Mouse (Mus musculus) hindbrain, embryonic 16.5 days (tissue): Measurements from ENCODE around the gene Serpinf2. TPM values are rescaled to one million over a fixed set of nuclear protein-coding genes. Genes with fewer than 3 reads are reported as not detected.

Experiments
- ATAC-seq: fragments of 200-750 bp; cut with Nextera tagmentation; 2 replicates; pipeline ENCODE4 v1.8.0; 2017; ENCODE audit warnings: moderate TSS enrichment, moderate library complexity
- H3K27ac ChIP-seq: fragments of 300-500 bp; sonication (generic); 2 replicates; pipeline ENCODE4 v1.5.1; 2014; ENCODE audit warnings: low read depth, mild to moderate bottlenecking, control low read depth, low read length, moderate library complexity
- H3K27me3 ChIP-seq: fragments of 300-500 bp; sonication (generic); replicated peaks from 2 replicates; pipeline ENCODE4 v1.6.1; 2014; ENCODE audit warnings: low read length; ENCODE audit not compliant: control insufficient read depth, insufficient read depth
- H3K36me3 ChIP-seq: fragments of 300-500 bp; sonication (generic); 2 replicates; pipeline ENCODE4 v1.6.1; 2014; ENCODE audit warnings: mild to moderate bottlenecking, low read length, moderate library complexity, mixed read lengths; ENCODE audit not compliant: control insufficient read depth, insufficient read depth
- H3K4me1 ChIP-seq: fragments of 300-500 bp; sonication (generic); 2 replicates; pipeline ENCODE4 v1.6.1; 2014; ENCODE audit warnings: low read depth, low read length; ENCODE audit not compliant: control insufficient read depth, insufficient read depth
- H3K4me2 ChIP-seq: fragments of 300-500 bp; sonication (generic); 2 replicates; pipeline ENCODE4 v1.6.1; 2014; ENCODE audit warnings: mild to moderate bottlenecking, low read length, control low read depth, moderate library complexity
- H3K4me3 ChIP-seq: fragments of 300-500 bp; sonication (generic); 2 replicates; pipeline ENCODE4 v1.5.1; 2014; ENCODE audit warnings: mild to moderate bottlenecking, low read length, control low read depth, moderate library complexity
- H3K9ac ChIP-seq: fragments of 300-500 bp; sonication (generic); 2 replicates; pipeline ENCODE4 v1.6.1; 2014; ENCODE audit warnings: low read depth, mild to moderate bottlenecking, control low read depth, low read length, moderate library complexity
- H3K9me3 ChIP-seq: fragments of 300-500 bp; sonication (generic); 2 replicates; pipeline ENCODE4 v1.6.1; 2014; ENCODE audit warnings: mild to moderate bottlenecking, low read length, moderate library complexity; ENCODE audit not compliant: control insufficient read depth
- WGBS: fragments of 180-500 bp; shearing (Covaris S2); extraction: QIAGEN DNeasy Blood & Tissue Kit; methylation state at CpG from one replicate; pipeline ENCODE4 v1.1.7; 2014; 5-methylcytosine and 5-hydroxymethylcytosine counted together
- polyA plus RNA-seq: library from polyadenylated mRNA; unstranded; fragments of >200 nt; fragmentation: Nextera tagmentation; extraction: Ambion mirVana; gene quantifications from 2 replicates; pipeline ENCODE4 v1.2.1, GENCODE M21; 2015

Gene Serpinf2
- polyA plus RNA-seq, 1 experiment from 2014 or later: 0.06 TPM

- Histone ChIP-seq H3K9me3 (no peaks in the 10 kb centered on the region), H3K27me3 (no peaks in the 10 kb centered on the region), H3K27ac (peak overlapping the region; percentile 72), H3K9ac (peak overlapping the region; percentile 81), H3K36me3 (no peaks in the 10 kb centered on the region), H3K4me1 (peaks cover 21% of the 10 kb centered on the region), H3K4me2 (peak overlapping the region; percentile 98), H3K4me3 (peak overlapping the region; percentile 70)
- 79% methylated on average over 10 of the region's 10 CpGs for WGBS
- no peak for ATAC-seq
Measured at GRCm38 (mm10) chr11:75455041-75455736, 15.8 kb upstream of the Serpinf2 start.

- H3K4me2 ChIP-seq: peak within 1 kb of the TSS; percentile 98
- peak; percentile 97 for ATAC-seq
- peaks cover 15% of the 10 kb centered on the region for H3K4me1 ChIP-seq
- no peaks in the 10 kb centered on the region for H3K27me3 ChIP-seq
- peak within 1 kb of the TSS; percentile 81 for H3K9ac ChIP-seq
- peak within 1 kb of the TSS; percentile 70 for H3K4me3 ChIP-seq
- H3K27ac ChIP-seq: peak within 1 kb of the TSS; percentile 72
- no peaks in the 10 kb centered on the region for H3K36me3 ChIP-seq
- WGBS: 2% methylated on average over 51 of the region's 56 CpGs
- no peaks in the 10 kb centered on the region for H3K9me3 ChIP-seq
Measured at GRCm38 (mm10) chr11:75453991-75454930, 14.9 kb upstream of the Serpinf2 start, which contains the start of gene Wdr81. TSS of gene Wdr81 (minus strand) at chr11:75454717.

- 94% methylated on average over 31 of the region's 31 CpGs for WGBS
- peaks cover 15% of the 10 kb centered on the region for H3K4me1 ChIP-seq
- H3K4me3 ChIP-seq: no peak overlapping the region
- ATAC-seq: no peak
- H3K27me3 ChIP-seq: no peaks in the 10 kb centered on the region
- H3K27ac ChIP-seq: no peak overlapping the region
- no peak overlapping the region; the same call in 1 of the 2 replicates for H3K4me2 ChIP-seq
- H3K9ac ChIP-seq: no peak overlapping the region
- no peaks in the 10 kb centered on the region for H3K9me3 ChIP-seq
- H3K36me3 ChIP-seq: peaks cover 11% of the 10 kb centered on the region
Measured at GRCm38 (mm10) chr11:75452812-75453557, 13.6 kb upstream of the Serpinf2 start.

GRCm38 (mm10) chr11:75452081-75452480 is 12.7 kb upstream of the Serpinf2 start:
- Histone ChIP-seq H3K27me3 (no peaks in the 10 kb centered on the region), H3K4me1 (peaks cover 15% of the 10 kb centered on the region), H3K4me3 (no peak overlapping the region), H3K27ac (no peak overlapping the region), H3K9ac (no peak overlapping the region), H3K4me2 (no peak overlapping the region), H3K36me3 (peaks cover 19% of the 10 kb centered on the region), H3K9me3 (no peaks in the 10 kb centered on the region)
- no peak for ATAC-seq
- WGBS: 95% methylated on average over 8 of the region's 8 CpGs

GRCm38 (mm10) chr11:75450936-75451335 is 11.5 kb upstream of the Serpinf2 start:
- WGBS: 90% methylated on average over 15 of the region's 15 CpGs
- Histone ChIP-seq H3K27me3 (no peaks in the 10 kb centered on the region), H3K4me2 (no peak overlapping the region), H3K27ac (no peak overlapping the region), H3K36me3 (peaks cover 21% of the 10 kb centered on the region), H3K4me3 (no peak overlapping the region), H3K9me3 (no peaks in the 10 kb centered on the region), H3K4me1 (peaks cover 15% of the 10 kb centered on the region), H3K9ac (no peak overlapping the region)
- no peak for ATAC-seq

- Histone ChIP-seq H3K27ac (no peak overlapping the region), H3K4me3 (no peak overlapping the region), H3K4me2 (no peak overlapping the region), H3K36me3 (peaks cover 26% of the 10 kb centered on the region), H3K4me1 (peaks cover 15% of the 10 kb centered on the region), H3K9ac (no peak overlapping the region), H3K27me3 (no peaks in the 10 kb centered on the region), H3K9me3 (no peaks in the 10 kb centered on the region)
- no peak for ATAC-seq
- WGBS: 84% methylated on average over 8 of the region's 8 CpGs
Measured at GRCm38 (mm10) chr11:75450304-75450908, 11.0 kb upstream of the Serpinf2 start.

GRCm38 (mm10) chr11:75449695-75450094 is 10.3 kb upstream of the Serpinf2 start:
- Histone ChIP-seq H3K9me3 (no peaks in the 10 kb centered on the region), H3K27me3 (no peaks in the 10 kb centered on the region), H3K4me3 (no peak overlapping the region), H3K27ac (no peak overlapping the region), H3K4me1 (peaks cover 9% of the 10 kb centered on the region), H3K4me2 (no peak overlapping the region), H3K9ac (no peak overlapping the region), H3K36me3 (peaks cover 26% of the 10 kb centered on the region)
- 74% methylated on average over 7 of the region's 7 CpGs for WGBS
- ATAC-seq: no peak

GRCm38 (mm10) chr11:75448575-75448974 is 9.2 kb upstream of the Serpinf2 start:
- H3K4me2 ChIP-seq: no peak overlapping the region
- H3K9ac ChIP-seq: no peak overlapping the region
- H3K9me3 ChIP-seq: no peaks in the 10 kb centered on the region
- H3K4me3 ChIP-seq: no peak overlapping the region
- no peak for ATAC-seq
- H3K36me3 ChIP-seq: peaks cover 30% of the 10 kb centered on the region
- WGBS: 81% methylated on average over 3 of the region's 3 CpGs
- H3K4me1 ChIP-seq: peaks cover 3% of the 10 kb centered on the region
- no peak overlapping the region for H3K27ac ChIP-seq
- no peaks in the 10 kb centered on the region for H3K27me3 ChIP-seq
